ENCODE assay signal across 9 mouse cellular contexts in genomic region chr6:127974000-127974399, GRCm38 (mm10).
DNase-seq lines count a peak whose midpoint lies in the region; ATAC-seq lines count a peak whose summit lies in the region.
"Had no signal": no experiment of that assay in that cellular context is flagged by ENCODE, and none has a peak within 500 bp of the region (broad histone marks: within the 10 kb centered on the region; RNA-seq: fewer than 3 reads in every experiment).

No protein-coding gene starts in this region.

- H3K9me3 ChIP-seq in forebrain, embryonic 10.5 days = no peaks in the 10 kb centered on the region
- H3K9me3 ChIP-seq in forebrain, embryonic 14.5 days (replicated peaks; ENCODE audit: control insufficient read depth, low read length) = no peaks in the 10 kb centered on the region
- H3K9me3 ChIP-seq in limb, embryonic 10.5 days (replicated peaks) = no peaks in the 10 kb centered on the region

- no peak for DNase-seq in forebrain, embryonic 10.5 days (ENCODE audit: extremely low spot score, low spot score)
- no peak for DNase-seq in forebrain, embryonic 14.5 days (ENCODE audit: low spot score)
- DNase-seq in 3134 (ENCODE audit: extremely low read depth, insufficient read length, low spot score) = peak; percentile 74
- DNase-seq in embryo, embryonic 11.5 days (ENCODE audit: low read depth, low spot score) = peak; percentile 13
- no peak for DNase-seq in limb, embryonic 10.5 days (ENCODE audit: low spot score)
- no peak for DNase-seq in urinary bladder, postnatal 10 days (ENCODE audit: low spot score)
- no peak for DNase-seq in layer of hippocampus, postnatal 10 days (ENCODE audit: low spot score in 2 of 2)
- no peak for DNase-seq in layer of hippocampus, postnatal 14 days (ENCODE audit: low spot score in 2 of 2)
- DNase-seq: thymus, postnatal 14 days had no signal

- no peak overlapping the region for H3K4me2 ChIP-seq in forebrain, embryonic 14.5 days (ENCODE audit: low read length)

- peaks cover 35% of the 10 kb centered on the region for H3K4me1 ChIP-seq in forebrain, embryonic 10.5 days
- H3K4me1 ChIP-seq in forebrain, embryonic 14.5 days (ENCODE audit: control insufficient read depth, insufficient read depth, low read length) = no peaks in the 10 kb centered on the region
- peaks cover 62% of the 10 kb centered on the region for H3K4me1 ChIP-seq in limb, embryonic 10.5 days

- WGBS in forebrain, embryonic 10.5 days = 76% methylated on average over 9 of the region's 9 CpGs
- WGBS in forebrain, embryonic 14.5 days = 58% methylated on average over 9 of the region's 9 CpGs
- 58% methylated on average over 9 of the region's 9 CpGs for WGBS in limb, embryonic 10.5 days

- no peak overlapping the region for H3K4me3 ChIP-seq in forebrain, embryonic 10.5 days
- H3K4me3 ChIP-seq in forebrain, embryonic 14.5 days (ENCODE audit: low read depth, low read length) = no peak overlapping the region
- H3K4me3 ChIP-seq in limb, embryonic 10.5 days = no peak overlapping the region

- H3K27ac ChIP-seq in forebrain, embryonic 10.5 days = peak overlapping the region; percentile 35; the same call in 1 of the 2 replicates
- H3K27ac ChIP-seq in forebrain, embryonic 14.5 days (ENCODE audit: low read depth, low read length) = no peak overlapping the region
- peak overlapping the region; percentile 48; the same call in 1 of the 2 replicates for H3K27ac ChIP-seq in limb, embryonic 10.5 days

- no peaks in the 10 kb centered on the region for H3K36me3 ChIP-seq in forebrain, embryonic 10.5 days (replicated peaks)
- no peaks in the 10 kb centered on the region for H3K36me3 ChIP-seq in forebrain, embryonic 14.5 days (ENCODE audit: control insufficient read depth, insufficient read depth, low read length)
- H3K36me3 ChIP-seq in limb, embryonic 10.5 days = no peaks in the 10 kb centered on the region

- H3K9ac ChIP-seq in forebrain, embryonic 14.5 days (ENCODE audit: low read length) = no peak overlapping the region

- no peaks in the 10 kb centered on the region for H3K27me3 ChIP-seq in forebrain, embryonic 10.5 days (ENCODE audit: poor library complexity, severe bottlenecking)
- no peaks in the 10 kb centered on the region for H3K27me3 ChIP-seq in forebrain, embryonic 14.5 days (replicated peaks; ENCODE audit: control insufficient read depth, insufficient read depth, low read length)
- H3K27me3 ChIP-seq in limb, embryonic 10.5 days (ENCODE audit: low read depth, poor library complexity, severe bottlenecking) = no peaks in the 10 kb centered on the region

- no peak for ATAC-seq in forebrain, embryonic 14.5 days

Comparison
In these comparisons a context has a peak if more than half of its experiments do, and no peak if none do; other contexts are left out.
1. DNase-seq: peak in 3134 (single experiment) and embryo, embryonic 11.5 days (single experiment); none in forebrain, embryonic 10.5 days (single experiment), forebrain, embryonic 14.5 days (single experiment), limb, embryonic 10.5 days (single experiment), urinary bladder, postnatal 10 days (single experiment), layer of hippocampus, postnatal 10 days (0 of 2) and layer of hippocampus, postnatal 14 days (0 of 2).